Mouse (Mus musculus) megakaryocyte, embryonic 14.5 days (primary cell): Measurements from ENCODE around the gene Pou1f1. TPM values are rescaled to one million over a fixed set of nuclear protein-coding genes. Genes with fewer than 3 reads are reported as not detected.

ENCODE experiments used
- H3K27me3 ChIP-seq: replicated peaks from 2 replicates; pipeline ENCODE3; 2012; ENCODE audit warnings: inconsistent platforms
- H3K36me3 ChIP-seq: replicated peaks from 2 replicates; pipeline ENCODE3; 2012; ENCODE audit warnings: low read length, inconsistent platforms, mixed read lengths
- H3K4me1 ChIP-seq: 2 replicates; pipeline ENCODE4 v1.6.1; 2012; ENCODE audit warnings: inconsistent platforms
- H3K4me3 ChIP-seq: replicated peaks from 2 replicates; pipeline ENCODE3; 2012; ENCODE audit warnings: moderate library complexity, mild to moderate bottlenecking, inconsistent platforms
- H3K9me3 ChIP-seq: 2 replicates; pipeline ENCODE4 v1.6.1; 2012; ENCODE audit warnings: inconsistent platforms
- FLI1 ChIP-seq: IDR thresholded peaks from 2 replicates; pipeline ENCODE4 v1.6.1; 2012; ENCODE audit warnings: low read length, inconsistent platforms, mixed read lengths
- GATA1 ChIP-seq: IDR thresholded peaks from 3 replicates; pipeline ENCODE4 v1.6.1; 2012; ENCODE audit warnings: mixed read lengths, low read length, inconsistent platforms, borderline replicate concordance
- polyA plus RNA-seq: library from polyadenylated mRNA; stranded (reverse); fragments of >175 nt; gene quantifications from 2 replicates; pipeline ENCODE4 v1.2.3, GENCODE M21; 2012; ENCODE audit warnings: low replicate concordance; ENCODE audit not compliant: insufficient read depth

Pou1f1 gene
- 0.13 TPM in 1 of 2 replicates, not detected in the other for polyA plus RNA-seq

GRCm38 (mm10) chr16:65520211-65520610 lies at the start of gene Pou1f1:
Gene Pou1f1, plus strand, starts transcription at chr16:65520511.
- Histone ChIP-seq H3K4me1 (no peaks in the 10 kb centered on the region), H3K36me3 (no peaks in the 10 kb centered on the region), H3K9me3 (no peaks in the 10 kb centered on the region), H3K27me3 (no peaks in the 10 kb centered on the region), H3K4me3 (no peak within 1 kb of the TSS)
- TF ChIP-seq GATA1 (no peak), FLI1 (no peak)

- Histone ChIP-seq H3K4me1 (no peaks in the 10 kb centered on the region), H3K27me3 (no peaks in the 10 kb centered on the region), H3K36me3 (no peaks in the 10 kb centered on the region), H3K4me3 (no peak overlapping the region), H3K9me3 (peaks cover 7% of the 10 kb centered on the region; the same call in 1 of the 2 replicates)
- no peak for TF ChIP-seq FLI1
- TF ChIP-seq GATA1 = no peak
These were observed 49.7 kb upstream of the Pou1f1 start for GRCm38 (mm10) chr16:65470650-65471049.

DNA sequence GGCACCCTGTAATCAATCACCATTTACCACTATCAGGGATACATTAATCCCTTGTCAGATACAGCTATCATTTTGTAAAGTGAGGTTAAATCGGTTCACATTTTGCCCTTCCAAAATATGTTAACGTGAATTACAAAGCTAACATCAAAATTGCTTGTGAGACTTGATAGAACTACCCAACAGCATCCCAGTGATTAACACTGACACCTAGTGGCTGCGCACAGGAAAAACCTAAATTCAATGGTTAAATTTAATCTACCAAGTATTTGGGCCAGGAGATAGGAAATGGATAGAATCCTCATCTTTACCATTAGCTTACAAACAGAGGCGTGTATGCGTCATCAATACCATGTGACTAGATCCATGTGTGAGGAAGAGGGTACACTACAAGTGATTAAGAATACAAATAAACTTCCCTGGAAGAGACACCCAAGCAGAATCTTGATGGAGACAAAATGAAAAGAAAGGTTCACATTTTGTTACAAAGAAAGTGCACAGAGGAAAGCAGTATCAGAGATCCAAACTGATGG lies 47.8 kb upstream of the Pou1f1 start:
- no peaks in the 10 kb centered on the region for H3K36me3 ChIP-seq
- no peaks in the 10 kb centered on the region for H3K27me3 ChIP-seq
- H3K9me3 ChIP-seq = peaks cover 7% of the 10 kb centered on the region; the same call in 1 of the 2 replicates
- H3K4me1 ChIP-seq = no peaks in the 10 kb centered on the region
- H3K4me3 ChIP-seq = no peak overlapping the region
- TF ChIP-seq GATA1 (no peak), FLI1 (no peak)

GRCm38 (mm10) chr16:65485726-65486125 lies 34.6 kb upstream of the Pou1f1 start:
- Histone ChIP-seq H3K4me3 (no peak overlapping the region), H3K27me3 (no peaks in the 10 kb centered on the region), H3K4me1 (no peaks in the 10 kb centered on the region), H3K9me3 (no peaks in the 10 kb centered on the region), H3K36me3 (no peaks in the 10 kb centered on the region)
- TF ChIP-seq FLI1 (no peak), GATA1 (no peak)

- Histone ChIP-seq H3K27me3 (no peaks in the 10 kb centered on the region), H3K4me3 (no peak overlapping the region), H3K4me1 (peaks cover 3% of the 10 kb centered on the region), H3K36me3 (no peaks in the 10 kb centered on the region), H3K9me3 (no peaks in the 10 kb centered on the region)
- TF ChIP-seq GATA1 = no peak
- no peak for TF ChIP-seq FLI1
These were observed 24.3 kb upstream of the Pou1f1 start for GRCm38 (mm10) chr16:65496030-65496429.

DNA sequence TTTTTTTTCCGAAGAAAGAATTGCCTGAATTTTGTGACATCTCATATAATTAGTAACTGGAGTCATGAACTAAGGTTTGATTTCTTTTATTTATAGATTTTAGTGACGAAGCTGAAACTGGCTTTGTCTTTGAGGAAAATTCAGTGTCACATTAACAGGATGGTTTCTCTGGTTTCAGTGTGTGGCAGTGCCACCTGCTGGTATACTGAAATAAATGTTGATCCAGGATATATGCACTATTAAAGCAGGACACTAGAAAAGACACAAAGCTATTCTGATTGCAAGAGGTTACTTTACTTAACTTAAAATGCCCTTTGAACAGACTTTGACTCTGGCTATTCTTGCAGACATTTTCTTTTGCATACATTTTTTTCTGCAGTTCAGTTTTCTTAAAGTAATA lies 23.3 kb upstream of the Pou1f1 start:
- no peaks in the 10 kb centered on the region for H3K36me3 ChIP-seq
- no peaks in the 10 kb centered on the region for H3K9me3 ChIP-seq
- TF ChIP-seq GATA1 (no peak), FLI1 (no peak)
- H3K27me3 ChIP-seq = no peaks in the 10 kb centered on the region
- no peak overlapping the region for H3K4me3 ChIP-seq
- peaks cover 3% of the 10 kb centered on the region for H3K4me1 ChIP-seq

DNA sequence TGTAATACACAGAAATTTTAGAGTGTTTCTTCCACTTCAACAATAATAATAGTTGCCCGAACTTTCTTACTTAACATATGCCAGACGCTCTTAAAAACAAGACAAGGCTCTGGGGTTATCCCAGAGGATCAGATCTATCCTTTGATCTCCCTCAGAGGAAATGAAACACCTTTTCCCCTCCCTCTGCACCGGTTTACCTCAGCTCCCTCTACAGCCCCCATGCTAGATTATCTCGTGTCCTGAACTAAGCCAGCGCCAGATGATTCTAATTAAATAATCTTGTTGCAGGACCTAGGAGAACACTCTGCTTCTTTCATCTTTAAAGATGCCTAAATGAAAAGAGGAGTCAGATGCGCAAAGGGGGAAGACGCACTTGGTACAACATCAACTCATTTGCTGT lies 6.1 kb upstream of the Pou1f1 start:
- Histone ChIP-seq H3K36me3 (no peaks in the 10 kb centered on the region), H3K27me3 (no peaks in the 10 kb centered on the region), H3K4me3 (no peak overlapping the region), H3K9me3 (no peaks in the 10 kb centered on the region), H3K4me1 (no peaks in the 10 kb centered on the region)
- no peak for TF ChIP-seq FLI1
- TF ChIP-seq GATA1 = no peak

DNA sequence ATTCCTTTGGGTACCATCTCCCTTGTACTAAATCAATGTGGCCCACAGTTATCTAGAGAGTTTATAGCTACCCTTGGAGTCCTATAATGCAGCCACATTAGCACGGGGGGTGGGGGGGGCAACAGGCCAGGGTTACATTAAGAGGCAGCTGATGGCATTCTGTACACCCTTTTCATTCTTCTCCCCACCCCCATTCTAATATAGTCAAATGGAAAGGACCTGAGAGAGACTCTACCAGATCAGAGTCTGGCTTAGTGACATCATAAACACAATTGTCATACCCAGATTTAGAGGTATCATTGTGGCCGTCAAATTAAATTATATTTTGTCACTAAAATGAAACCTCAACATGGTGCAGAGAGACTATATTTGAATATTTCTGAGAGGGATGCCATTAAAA lies 5.7 kb downstream of the Pou1f1 start:
- no peaks in the 10 kb centered on the region for H3K9me3 ChIP-seq
- H3K27me3 ChIP-seq = no peaks in the 10 kb centered on the region
- TF ChIP-seq GATA1 (no peak), FLI1 (no peak)
- no peaks in the 10 kb centered on the region for H3K36me3 ChIP-seq
- no peak overlapping the region for H3K4me3 ChIP-seq
- H3K4me1 ChIP-seq = no peaks in the 10 kb centered on the region

DNA sequence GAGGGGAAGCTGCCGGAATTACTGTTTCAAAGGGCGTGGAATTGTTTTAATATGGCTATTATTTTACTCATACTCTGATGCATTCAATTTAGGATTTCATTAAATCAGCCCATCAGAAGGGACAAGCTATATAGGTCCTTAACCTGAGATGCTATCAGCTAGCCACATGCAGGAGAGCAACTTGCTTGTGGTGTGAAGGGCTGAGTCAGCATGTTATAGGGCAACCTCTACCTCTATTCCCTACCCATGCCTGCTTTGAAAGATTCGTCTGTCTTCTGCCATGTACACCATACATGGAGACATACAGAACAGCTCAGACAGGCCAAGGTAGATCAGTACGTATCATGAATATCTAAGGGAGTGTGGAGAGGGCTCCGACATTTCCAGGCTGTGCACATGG lies 6.4 kb downstream of the Pou1f1 start:
- no peaks in the 10 kb centered on the region for H3K9me3 ChIP-seq
- TF ChIP-seq FLI1 = no peak
- TF ChIP-seq GATA1 = no peak
- H3K27me3 ChIP-seq = no peaks in the 10 kb centered on the region
- no peaks in the 10 kb centered on the region for H3K4me1 ChIP-seq
- no peaks in the 10 kb centered on the region for H3K36me3 ChIP-seq
- no peak overlapping the region for H3K4me3 ChIP-seq

GRCm38 (mm10) chr16:65529589-65529988 lies 9.3 kb downstream of the Pou1f1 start:
- Histone ChIP-seq H3K36me3 (no peaks in the 10 kb centered on the region), H3K4me1 (no peaks in the 10 kb centered on the region), H3K4me3 (no peak overlapping the region), H3K27me3 (no peaks in the 10 kb centered on the region), H3K9me3 (no peaks in the 10 kb centered on the region)
- TF ChIP-seq GATA1 (no peak), FLI1 (no peak)

DNA sequence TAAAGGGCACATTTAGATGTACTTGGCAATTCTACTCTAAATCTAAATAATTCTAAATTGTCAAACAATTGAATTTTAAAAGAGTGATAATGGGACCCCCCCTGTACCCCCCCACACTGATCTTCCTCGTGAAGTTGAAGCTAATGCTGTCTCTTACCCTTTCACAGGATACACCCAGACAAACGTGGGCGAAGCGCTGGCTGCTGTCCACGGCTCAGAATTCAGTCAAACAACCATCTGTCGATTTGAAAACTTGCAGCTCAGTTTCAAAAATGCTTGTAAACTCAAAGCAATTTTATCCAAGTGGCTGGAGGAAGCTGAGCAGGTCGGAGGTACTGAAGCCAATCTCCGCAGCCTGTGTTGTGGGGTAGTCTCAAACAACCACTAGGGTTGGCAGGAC lies 11.4 kb downstream of the Pou1f1 start:
- Histone ChIP-seq H3K36me3 (no peaks in the 10 kb centered on the region), H3K4me3 (no peak overlapping the region), H3K9me3 (no peaks in the 10 kb centered on the region), H3K4me1 (no peaks in the 10 kb centered on the region), H3K27me3 (no peaks in the 10 kb centered on the region)
- TF ChIP-seq GATA1 (no peak), FLI1 (no peak)
